Mouse (Mus musculus) activated CD4-positive, CD25-positive, alpha-beta regulatory T cell, adult 4 months (primary cell): Measurements from ENCODE around the gene Vav2. TPM values are rescaled to one million over a fixed set of nuclear protein-coding genes. Genes with fewer than 3 reads are reported as not detected.
A peak's percentile ranks its signal among the peaks of the same experiment; 100 is the strongest.

Source experiments
- ATAC-seq: one replicate; pipeline ENCODE4 v1.8.0; 2017
- polyA plus RNA-seq, 2 experiments: library from polyadenylated mRNA; unstranded; fragments of 100-300 nt; shearing (Covaris generic); gene quantifications; one replicate each; pipeline ENCODE4 v1.2.1; 2017

Gene Vav2
- 1 to 10 TPM; 5.8 to 8.3 TPM for polyA plus RNA-seq

DNA sequence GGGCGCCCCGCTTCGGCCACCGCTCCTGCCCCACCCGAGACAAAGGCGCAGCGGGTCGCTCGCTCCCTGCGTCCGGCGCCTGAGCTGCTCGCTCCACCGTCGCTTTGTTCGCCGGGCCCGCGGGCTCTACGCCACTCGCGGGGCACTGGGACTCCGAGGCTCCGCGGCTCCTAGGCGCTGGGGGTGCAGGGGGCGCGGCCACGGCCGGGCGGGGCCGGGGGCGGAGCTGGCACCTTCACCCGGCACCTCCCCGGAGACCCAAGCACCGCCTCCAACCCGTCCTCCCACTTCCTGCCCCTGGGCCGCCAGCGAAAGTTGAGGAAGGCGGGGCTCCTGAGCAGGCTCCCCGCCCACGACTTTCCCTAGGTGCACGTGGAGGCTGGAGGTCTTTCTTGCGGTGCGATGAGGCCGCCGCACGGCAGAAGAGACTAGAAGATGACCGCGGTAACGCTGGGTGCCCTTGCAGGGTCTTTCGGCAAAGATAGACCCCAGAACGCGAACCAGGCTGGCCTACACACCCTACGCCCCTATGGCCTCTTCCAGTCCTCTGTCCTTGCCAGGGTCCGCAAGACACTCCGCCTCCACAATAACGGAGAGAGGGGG lies at the start of gene Vav2:
Vav2 (minus strand) TSS at position 179 of the 603 bp plus-strand sequence.
- ATAC-seq: peak; percentile 80

DNA sequence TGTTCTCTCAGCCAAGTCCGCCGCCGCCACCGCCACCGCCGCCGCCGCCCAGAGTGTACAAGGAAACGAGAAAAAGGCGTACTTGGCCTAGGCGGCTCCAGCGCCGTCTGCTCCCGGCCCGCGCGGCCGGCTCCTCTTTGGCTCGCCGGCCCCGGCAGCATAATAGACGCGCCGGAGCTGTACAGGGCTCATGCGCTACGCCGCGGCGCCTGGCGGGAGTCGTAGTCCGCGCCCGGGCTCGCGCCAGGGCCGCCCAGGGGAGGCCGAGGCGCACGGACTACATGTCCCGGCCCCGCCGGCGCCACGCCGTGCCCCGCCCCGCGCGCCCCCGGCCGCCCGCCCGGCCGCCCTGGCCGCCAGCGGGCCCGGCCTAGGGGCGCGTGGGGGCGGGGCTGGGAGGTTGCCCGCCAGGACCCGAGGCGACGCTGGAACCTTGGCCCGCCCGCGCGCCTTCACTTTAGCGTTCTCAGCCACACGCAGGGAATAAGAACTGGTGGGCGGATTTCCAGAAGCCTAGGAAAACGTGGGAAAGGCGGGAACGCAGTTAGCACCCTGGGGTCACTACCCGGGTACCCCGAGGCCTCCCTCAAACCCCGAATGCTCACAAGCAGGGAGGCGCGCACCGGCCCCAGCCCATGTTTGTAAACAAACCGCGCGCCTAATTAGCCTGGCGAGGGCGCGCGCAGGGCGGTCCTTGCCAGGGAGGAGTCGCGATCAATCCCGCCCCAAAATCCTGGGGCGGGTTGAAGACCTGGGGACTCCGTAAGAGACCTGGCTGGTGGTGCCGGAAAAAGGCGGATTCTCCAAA lies 48.9 kb upstream of the Vav2 start:
- ATAC-seq: peak; percentile 95

- no peak for ATAC-seq
Measured at GRCm38 (mm10) chr2:27474621-27475484, 48.0 kb upstream of the Vav2 start.

- ATAC-seq: no peak
Measured at GRCm38 (mm10) chr2:27473911-27474310, 47.1 kb upstream of the Vav2 start.

DNA sequence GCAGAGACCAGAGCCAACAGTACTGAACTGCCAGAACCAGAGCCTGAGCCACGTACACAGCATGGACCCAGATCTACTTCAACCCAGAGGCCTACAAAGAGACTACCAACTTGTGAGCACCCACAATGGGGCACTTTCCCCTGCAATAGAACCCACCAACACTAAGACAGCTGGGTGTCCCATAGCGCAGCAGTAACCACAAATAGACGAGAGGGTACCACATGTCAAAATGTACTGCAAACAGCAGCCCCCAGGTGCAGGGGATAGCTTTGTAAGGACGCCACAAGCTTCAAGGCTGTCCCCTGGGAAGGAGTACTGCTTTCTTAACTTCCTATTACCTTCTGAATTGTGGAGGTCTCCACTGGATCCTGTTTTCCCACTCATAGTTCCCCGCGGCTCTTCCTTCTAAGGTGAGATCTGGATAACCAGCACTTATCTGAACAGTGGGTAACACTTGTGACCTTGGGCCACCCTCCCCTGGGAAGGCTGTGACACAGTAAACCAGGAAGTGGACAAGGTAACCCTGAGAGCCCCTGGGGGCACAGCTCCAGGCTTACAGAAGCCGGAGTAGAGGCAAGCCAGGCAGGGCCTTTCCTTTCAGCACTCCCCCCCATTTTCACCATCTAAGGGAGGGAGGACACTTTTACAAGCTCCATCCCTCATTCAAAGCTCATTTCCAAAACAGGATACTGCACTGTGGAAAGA lies 46.4 kb upstream of the Vav2 start:
- ATAC-seq: no peak

- ATAC-seq: no peak
Measured at GRCm38 (mm10) chr2:27471170-27471584, 44.3 kb upstream of the Vav2 start.

DNA sequence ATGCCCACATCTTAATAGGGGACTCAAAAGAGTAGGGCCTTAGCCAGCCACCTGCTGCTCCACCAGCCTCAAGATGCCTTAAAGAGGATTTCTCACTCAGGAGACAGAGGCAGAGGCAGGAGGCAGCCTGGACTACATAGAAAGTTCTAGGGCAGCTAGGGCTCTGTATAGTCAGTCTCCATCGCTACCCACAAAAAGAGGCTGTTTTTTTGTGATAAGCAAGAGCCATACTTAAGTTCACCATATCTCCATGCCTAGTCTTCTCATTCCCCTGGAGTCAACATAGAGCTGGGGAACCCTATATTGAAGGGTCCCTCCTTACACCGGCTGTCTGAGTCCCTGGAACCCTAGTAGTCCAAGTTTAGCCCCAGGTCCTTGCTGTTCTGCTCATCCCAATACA lies 43.7 kb upstream of the Vav2 start:
- no peak for ATAC-seq

DNA sequence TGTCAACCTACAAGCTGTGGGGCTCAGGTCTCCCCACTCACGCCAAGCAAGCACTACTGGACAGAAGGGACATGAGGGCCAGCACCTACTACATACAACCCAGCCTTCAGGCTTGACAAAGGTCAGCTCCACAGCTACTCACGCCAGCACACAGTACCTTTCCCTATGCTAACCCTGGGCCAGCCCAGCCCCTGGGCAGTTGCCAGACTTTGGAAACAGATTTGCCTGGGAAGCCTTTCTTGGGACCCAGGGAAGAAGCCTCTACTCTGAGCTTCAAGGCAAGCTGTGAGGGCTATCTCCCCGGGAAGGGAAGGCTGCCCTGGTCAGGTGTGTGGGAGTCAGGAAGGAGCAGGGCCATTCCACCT lies 43.1 kb upstream of the Vav2 start:
- no peak for ATAC-seq

DNA sequence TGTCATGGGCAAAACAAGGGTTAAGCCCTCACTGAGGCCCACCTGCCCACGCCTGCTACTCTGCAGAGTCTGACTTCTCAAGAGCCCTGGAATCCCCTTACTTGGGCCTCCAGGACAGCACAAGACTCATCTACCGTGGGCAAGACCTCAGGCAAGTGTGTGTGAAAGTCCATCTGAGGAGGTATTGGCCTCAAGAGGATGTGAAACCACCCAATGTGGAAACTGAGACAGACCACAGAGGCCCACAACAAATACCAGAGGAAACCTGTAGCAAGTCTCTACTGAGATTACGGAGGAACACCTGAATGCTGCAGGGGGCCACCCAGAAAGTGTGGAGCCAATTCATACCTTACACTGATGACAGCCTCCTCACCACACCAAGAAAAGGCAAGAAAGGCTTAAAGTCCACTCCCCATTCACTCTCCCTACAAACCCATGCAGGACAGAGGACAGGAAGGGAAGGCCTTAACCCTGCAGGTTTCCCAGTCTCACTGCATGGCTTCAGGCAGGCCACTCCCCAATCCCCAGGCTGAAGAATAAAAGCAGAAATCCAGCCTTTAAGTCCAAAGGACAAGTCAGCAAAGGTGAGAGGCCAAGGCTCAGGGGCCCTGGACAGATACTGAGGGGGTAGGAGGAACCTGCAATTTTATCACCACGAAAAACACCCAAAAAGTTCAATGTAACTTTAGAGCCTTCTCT lies 42.6 kb upstream of the Vav2 start:
- no peak for ATAC-seq

DNA sequence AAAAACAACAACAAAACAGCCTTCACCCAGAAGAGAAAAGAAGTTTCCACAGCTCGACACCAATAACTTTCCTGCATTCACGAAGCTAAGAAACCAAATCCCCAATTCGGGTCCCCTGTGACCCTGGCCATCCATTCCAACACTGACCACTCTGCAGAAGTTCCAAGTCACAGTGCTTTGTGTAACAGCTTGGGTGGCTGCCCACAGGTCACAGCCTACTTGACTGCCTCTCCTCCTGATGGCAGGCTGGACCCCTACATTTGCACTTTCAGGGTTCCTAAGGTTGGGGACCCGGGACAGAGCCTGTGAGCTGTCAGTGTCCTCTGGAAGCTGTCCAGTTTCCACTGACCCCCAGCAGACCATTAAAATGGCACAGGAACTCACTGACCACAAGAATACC lies 36.1 kb upstream of the Vav2 start:
- no peak for ATAC-seq

GRCm38 (mm10) chr2:27461881-27462660 lies 35.2 kb upstream of the Vav2 start:
- ATAC-seq: no peak

- ATAC-seq: no peak
Measured at GRCm38 (mm10) chr2:27460651-27461050, 33.8 kb upstream of the Vav2 start.

GRCm38 (mm10) chr2:27460163-27460562 lies 33.3 kb upstream of the Vav2 start:
- ATAC-seq: no peak

DNA sequence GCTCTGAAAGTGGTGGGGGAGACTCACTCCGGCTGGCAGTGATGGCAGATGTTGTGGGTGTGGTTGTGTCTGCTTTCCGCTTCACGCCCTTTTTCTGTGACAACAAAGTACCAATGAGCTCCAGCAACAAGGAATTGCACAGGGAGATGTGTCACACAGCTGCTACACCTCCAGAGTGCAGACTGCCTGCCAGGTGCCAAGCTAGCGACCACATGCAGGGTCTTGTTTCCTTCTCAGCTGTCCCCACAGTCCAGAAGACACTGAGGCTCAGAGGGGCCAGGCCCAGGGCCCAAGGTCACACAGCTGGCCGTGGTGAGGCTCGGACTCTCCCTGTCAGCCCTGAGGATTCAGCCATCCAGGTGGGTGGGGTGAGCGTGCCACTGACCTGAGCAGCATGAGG lies 32.9 kb upstream of the Vav2 start:
- ATAC-seq: no peak

- no peak for ATAC-seq
Measured at GRCm38 (mm10) chr2:27450226-27450625, 23.4 kb upstream of the Vav2 start.

DNA sequence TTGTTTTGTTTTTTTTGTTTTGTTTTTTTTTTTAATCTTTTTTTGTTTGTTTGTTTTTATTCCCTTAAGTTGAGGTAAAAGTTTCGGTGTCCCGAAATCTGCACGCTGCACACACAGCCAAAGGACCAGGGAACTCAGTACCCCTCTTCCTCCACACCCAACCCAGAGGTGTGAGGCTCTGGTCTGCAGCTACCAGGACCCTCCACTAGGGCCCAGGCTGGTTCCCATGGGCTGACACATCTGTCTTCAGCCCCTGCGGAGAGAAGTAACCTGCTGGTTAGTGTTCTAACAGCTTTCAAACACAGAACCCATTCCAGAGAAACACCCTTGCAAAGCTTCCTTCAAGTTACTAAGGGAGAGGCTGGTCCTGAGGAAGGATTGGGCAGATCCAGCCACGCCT lies 20.9 kb upstream of the Vav2 start:
- no peak for ATAC-seq

- no peak for ATAC-seq
Measured at GRCm38 (mm10) chr2:27446812-27447211, 20.0 kb upstream of the Vav2 start.

DNA sequence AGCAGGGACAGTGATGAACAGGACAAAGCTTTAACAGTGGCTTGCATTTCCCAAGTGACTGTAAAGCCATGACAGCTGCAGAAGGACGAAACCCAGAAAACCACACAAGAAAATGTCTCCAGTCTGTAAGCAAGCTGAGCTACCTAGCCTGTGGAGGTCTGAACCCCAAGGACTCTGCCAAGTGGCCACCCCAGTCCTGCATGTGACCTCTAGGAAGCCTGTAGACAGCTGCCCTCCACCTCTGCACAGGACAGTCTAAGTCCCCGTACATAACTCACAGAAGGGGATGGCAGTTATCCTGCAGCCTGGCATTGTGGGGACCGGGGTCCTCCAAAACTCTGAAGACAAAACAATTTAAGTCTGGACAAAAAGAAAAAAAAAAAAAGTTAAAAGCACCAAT lies 19.1 kb upstream of the Vav2 start:
- no peak for ATAC-seq

DNA sequence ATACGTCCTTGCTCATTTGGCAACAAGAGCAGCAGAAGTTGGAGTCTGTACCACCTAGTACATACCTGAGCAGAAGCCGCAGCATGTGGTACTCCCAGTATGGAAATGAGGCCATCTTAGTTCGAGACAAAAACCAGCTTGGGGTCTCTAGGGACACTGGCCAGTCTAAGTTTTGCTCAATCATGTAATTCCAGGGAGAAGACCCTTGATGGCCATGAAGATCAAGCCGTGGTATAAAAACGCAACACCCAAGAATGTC lies 16.5 kb upstream of the Vav2 start:
- ATAC-seq: no peak

GRCm38 (mm10) chr2:27442708-27443449 lies 16.0 kb upstream of the Vav2 start:
- ATAC-seq: no peak
